Mouse (Mus musculus) lung, embryonic 14.5 days (tissue): ENCODE measurements around the gene Mast2. TPM values are rescaled to one million over a fixed set of nuclear protein-coding genes. Genes with fewer than 3 reads are reported as not detected.
A peak's percentile ranks its signal among the peaks of the same experiment; 100 is the strongest.

Source experiments
- ATAC-seq: fragments of 200-750 bp; cut with Nextera tagmentation; 2 replicates; pipeline ENCODE4 v1.8.0; 2017; ENCODE audit warnings: mild to moderate bottlenecking, moderate TSS enrichment, moderate library complexity; ENCODE audit not compliant: insufficient read depth
- DNase-seq: peaks from one replicate; pipeline ENCODE4 v3.0.0-alpha.2; 2015
- H3K27ac ChIP-seq: fragments of 300-500 bp; sonication (generic); 2 replicates; pipeline ENCODE4 v1.5.1; 2014; ENCODE audit warnings: low read depth, mild to moderate bottlenecking, moderate library complexity
- H3K27me3 ChIP-seq: fragments of 300-500 bp; sonication (generic); 2 replicates; pipeline ENCODE4 v1.6.1; 2014; ENCODE audit warnings: low read length, control low read depth; ENCODE audit not compliant: insufficient read depth
- H3K36me3 ChIP-seq: fragments of 300-500 bp; sonication (generic); 2 replicates; pipeline ENCODE4 v1.6.1; 2014; ENCODE audit warnings: control low read depth; ENCODE audit not compliant: insufficient read depth
- H3K4me1 ChIP-seq: fragments of 300-500 bp; sonication (generic); 2 replicates; pipeline ENCODE4 v1.6.1; 2014; ENCODE audit warnings: antibody characterized with exemption, control low read depth; ENCODE audit not compliant: insufficient read depth
- H3K4me2 ChIP-seq: fragments of 300-500 bp; sonication (generic); 2 replicates; pipeline ENCODE4 v1.6.1; 2014; ENCODE audit warnings: mild to moderate bottlenecking
- H3K4me3 ChIP-seq: fragments of 300-500 bp; sonication (generic); 2 replicates; pipeline ENCODE4 v1.5.1; 2014; ENCODE audit warnings: low read depth, low read length
- H3K9ac ChIP-seq: fragments of 300-500 bp; sonication (generic); 2 replicates; pipeline ENCODE4 v1.6.1; 2014
- H3K9me3 ChIP-seq: fragments of 300-500 bp; sonication (generic); 2 replicates; pipeline ENCODE4 v1.6.1; 2016; ENCODE audit warnings: low read depth, low read length, control low read depth
- CTCF ChIP-seq: IDR thresholded peaks from 2 replicates; pipeline ENCODE4 v1.5.1; 2016; ENCODE audit warnings: antibody characterized with exemption, low read depth
- WGBS: fragments of 180-500 bp; shearing (Covaris S2); extraction: QIAGEN DNeasy Blood & Tissue Kit; methylation state at CpG from one replicate; pipeline ENCODE4 v1.1.7; 2014; 5-methylcytosine and 5-hydroxymethylcytosine counted together
- polyA plus RNA-seq: library from polyadenylated mRNA; unstranded; fragments of >200 nt; fragmentation: Nextera tagmentation; extraction: Ambion mirVana; gene quantifications from 2 replicates; pipeline ENCODE4 v1.2.1, GENCODE M21; 2014

Gene Mast2
- polyA plus RNA-seq, 1 experiment from 2014 or later: 37.3 TPM

DNA sequence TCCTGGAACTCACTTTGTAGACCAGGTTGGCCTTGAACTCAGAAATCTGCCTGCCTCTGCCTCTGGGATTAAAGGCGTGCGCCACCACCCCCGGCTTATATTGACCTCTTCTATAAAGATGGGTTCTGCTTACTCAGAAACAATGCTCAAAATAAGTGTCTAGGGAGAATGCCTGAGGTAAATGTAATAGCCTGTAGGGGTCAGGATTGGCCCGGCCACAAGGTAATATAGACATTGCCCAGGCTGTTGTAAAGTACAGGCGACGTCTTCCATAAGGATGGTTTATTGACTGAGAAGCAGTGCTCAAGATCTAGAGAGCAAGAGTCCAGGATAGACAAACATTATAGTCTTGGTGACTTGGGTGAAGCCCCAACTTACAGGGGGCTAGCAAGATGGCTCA is 195.8 kb downstream of the Mast2 start:
- Histone ChIP-seq H3K4me3 (no peak overlapping the region), H3K4me2 (no peak overlapping the region), H3K27ac (no peak overlapping the region), H3K9ac (no peak overlapping the region), H3K4me1 (no peaks in the 10 kb centered on the region), H3K27me3 (no peaks in the 10 kb centered on the region), H3K9me3 (no peaks in the 10 kb centered on the region), H3K36me3 (peaks cover 28% of the 10 kb centered on the region)
- no peak for ATAC-seq
- DNase-seq: no peak
- TF ChIP-seq CTCF: 0 out of 2 replicates have a peak, but pooled peaks have one; percentile 2
- 91% methylated on average over 6 of the region's 6 CpGs for WGBS

Other genes with a start within 250 kb of the Mast2 start
- 26.4 and 28.7 TPM in 2 replicates for gene Pik3r3, start 242.6 kb downstream of the Mast2 start, polyA plus RNA-seq
- gene Ipp, start 43.4 kb upstream of the Mast2 start, polyA plus RNA-seq: 3.4 and 3.8 TPM in 2 replicates
- gene Tmem69, start 91.8 kb upstream of the Mast2 start, polyA plus RNA-seq: 21.2 and 27.7 TPM in 2 replicates
- gene Gpbp1l1, start 93.5 kb upstream of the Mast2 start, polyA plus RNA-seq: 39.5 and 41.5 TPM in 2 replicates
- 2.6 and 3.4 TPM in 2 replicates for gene Ccdc17, start 132.5 kb upstream of the Mast2 start, polyA plus RNA-seq
- gene Nasp, start 163.8 kb upstream of the Mast2 start, polyA plus RNA-seq: 164 and 168 TPM in 2 replicates
- 759 and 786 TPM in 2 replicates for gene Akr1a1, start 187.5 kb upstream of the Mast2 start, polyA plus RNA-seq
- 1,429 and 1,485 TPM in 2 replicates for gene Prdx1, start 221.4 kb upstream of the Mast2 start, polyA plus RNA-seq
- 18.0 and 20.7 TPM in 2 replicates for gene Mmachc, start 244.2 kb upstream of the Mast2 start, polyA plus RNA-seq
- 30.0 and 35.1 TPM in 2 replicates for gene Ccdc163, start 244.3 kb upstream of the Mast2 start, polyA plus RNA-seq